Comparison of ENCODE assay signal across 8 mouse cellular contexts in genomic region chr12:111443011-111443870, GRCm38 (mm10). TPM values are rescaled to one million over a fixed set of nuclear protein-coding genes. Genes with fewer than 3 reads are reported as not detected.
A peak's percentile ranks its signal among the peaks of the same experiment; 100 is the strongest.
DNase-seq lines count a peak whose midpoint lies in the region; ATAC-seq and TF ChIP-seq lines count a peak whose summit lies in the region.

No protein-coding gene starts in this region.

- no peak for ATAC-seq in embryonic facial prominence, embryonic 14.5 days (ENCODE audit: low read depth)
- no peak for ATAC-seq in hindbrain, embryonic 16.5 days
- no peak for ATAC-seq in midbrain, embryonic 13.5 days

- no peak for DNase-seq in kidney, adult 2 months
- no peak for DNase-seq in kidney, postnatal 25 days
- DNase-seq in embryonic facial prominence, embryonic 14.5 days (ENCODE audit: low spot score): no peak
- no peak for DNase-seq in adrenal gland, postnatal 36 days
- DNase-seq in frontal cortex, postnatal 36 days (ENCODE audit: low spot score in 2 of 2): no peak
- DNase-seq in embryo, embryonic 10.5 days (ENCODE audit: low spot score): no peak

- H3K4me1 ChIP-seq in kidney, adult 2 months (ENCODE audit: control insufficient read depth, insufficient read depth, low read length): peaks cover 4% of the 10 kb centered on the region; the same call in 1 of the 2 replicates
- H3K4me1 ChIP-seq in embryonic facial prominence, embryonic 14.5 days (ENCODE audit: control insufficient read depth, insufficient read depth, low read length): peaks cover 10% of the 10 kb centered on the region
- peaks cover 17% of the 10 kb centered on the region for H3K4me1 ChIP-seq in hindbrain, embryonic 16.5 days (ENCODE audit: control insufficient read depth, insufficient read depth, low read depth, low read length)
- peaks cover 30% of the 10 kb centered on the region for H3K4me1 ChIP-seq in midbrain, embryonic 13.5 days (replicated peaks)

- no peaks in the 10 kb centered on the region for H3K9me3 ChIP-seq in embryonic facial prominence, embryonic 14.5 days (ENCODE audit: control insufficient read depth, low read length)
- H3K9me3 ChIP-seq in hindbrain, embryonic 16.5 days (ENCODE audit: control insufficient read depth, low read length): no peaks in the 10 kb centered on the region
- no peaks in the 10 kb centered on the region for H3K9me3 ChIP-seq in midbrain, embryonic 13.5 days

- peak overlapping the region; percentile 72 for H3K4me2 ChIP-seq in embryonic facial prominence, embryonic 14.5 days (ENCODE audit: low read depth, low read length)
- H3K4me2 ChIP-seq in hindbrain, embryonic 16.5 days (ENCODE audit: low read length): peak overlapping the region; percentile 83
- H3K4me2 ChIP-seq in midbrain, embryonic 13.5 days (replicated peaks): peak overlapping the region; percentile 72

- H3K27me3 ChIP-seq in kidney, adult 2 months (replicated peaks; ENCODE audit: control insufficient read depth, insufficient read depth, low read length): no peaks in the 10 kb centered on the region
- H3K27me3 ChIP-seq in embryonic facial prominence, embryonic 14.5 days (replicated peaks; ENCODE audit: control insufficient read depth, insufficient read depth, low read length): peaks cover 70% of the 10 kb centered on the region
- H3K27me3 ChIP-seq in hindbrain, embryonic 16.5 days (replicated peaks; ENCODE audit: control insufficient read depth, insufficient read depth, low read length): peaks cover 70% of the 10 kb centered on the region
- peaks cover 80% of the 10 kb centered on the region for H3K27me3 ChIP-seq in midbrain, embryonic 13.5 days

- H3K36me3 ChIP-seq in kidney, adult 2 months (ENCODE audit: control insufficient read depth, insufficient read depth, low read length): no peaks in the 10 kb centered on the region
- H3K36me3 ChIP-seq in embryonic facial prominence, embryonic 14.5 days (ENCODE audit: control insufficient read depth, insufficient read depth, low read length): no peaks in the 10 kb centered on the region
- no peaks in the 10 kb centered on the region for H3K36me3 ChIP-seq in hindbrain, embryonic 16.5 days (ENCODE audit: control insufficient read depth, insufficient read depth, low read length)
- no peaks in the 10 kb centered on the region for H3K36me3 ChIP-seq in midbrain, embryonic 13.5 days

- peak overlapping the region; percentile 60 for H3K27ac ChIP-seq in kidney, adult 2 months (ENCODE audit: insufficient read depth, low read depth, low read length)
- peak overlapping the region; percentile 54; the same call in 1 of the 2 replicates for H3K27ac ChIP-seq in embryonic facial prominence, embryonic 14.5 days (replicated peaks; ENCODE audit: low read depth, low read length)
- no peak overlapping the region for H3K27ac ChIP-seq in hindbrain, embryonic 16.5 days (ENCODE audit: low read depth, low read length)
- no peak overlapping the region for H3K27ac ChIP-seq in midbrain, embryonic 13.5 days

- 46% methylated on average over 15 of the region's 15 CpGs for WGBS in kidney, adult 2 months
- 24% methylated on average over 15 of the region's 15 CpGs for WGBS in embryonic facial prominence, embryonic 14.5 days
- WGBS in hindbrain, embryonic 16.5 days: 16% methylated on average over 15 of the region's 15 CpGs
- WGBS in midbrain, embryonic 13.5 days: 9% methylated on average over 15 of the region's 15 CpGs

- H3K9ac ChIP-seq in embryonic facial prominence, embryonic 14.5 days (ENCODE audit: low read depth, low read length): peak overlapping the region; percentile 57
- no peak overlapping the region for H3K9ac ChIP-seq in hindbrain, embryonic 16.5 days (ENCODE audit: low read depth, low read length)
- H3K9ac ChIP-seq in midbrain, embryonic 13.5 days (replicated peaks): no peak overlapping the region

- no peak for TF ChIP-seq POLR2A in kidney, adult 2 months (IDR thresholded peaks at IDR 0.05; ENCODE audit: low read depth, low read length)

- TF ChIP-seq CTCF in kidney, adult 2 months (conservative IDR thresholded peaks at IDR 0.05; ENCODE audit: insufficient read depth, insufficient read length, low read depth, low read length): no peak

- H3K4me3 ChIP-seq in kidney, adult 2 months (ENCODE audit: insufficient read depth, low read depth, low read length): peak overlapping the region; percentile 59
- H3K4me3 ChIP-seq in embryonic facial prominence, embryonic 14.5 days (ENCODE audit: low read depth, low read length): peak overlapping the region; percentile 40
- H3K4me3 ChIP-seq in hindbrain, embryonic 16.5 days (ENCODE audit: low read length): no peak overlapping the region; the same call in 1 of the 2 replicates
- H3K4me3 ChIP-seq in midbrain, embryonic 13.5 days (replicated peaks): peak overlapping the region; percentile 39; the same call in 1 of the 2 replicates

RNA-seq across cellular contexts. Expression of gene Tnfaip2, which starts 1.0 kb away (rescaled TPM):
- polyA plus RNA-seq in kidney, adult 2 months (2012; rRNA removed): 48.5 and 56.2 TPM in 2 replicates
- polyA plus RNA-seq in embryonic facial prominence, embryonic 14.5 days (2014; fragmentation: Nextera tagmentation; extraction: Ambion mirVana): 9.8 and 11.7 TPM in 2 replicates
- polyA plus RNA-seq in hindbrain, embryonic 16.5 days (2015; fragmentation: Nextera tagmentation; extraction: Ambion mirVana): 0.79 and 1.2 TPM in 2 replicates
- polyA plus RNA-seq in midbrain, embryonic 13.5 days (2015; fragmentation: Nextera tagmentation; extraction: Ambion mirVana): 0.28 and 1.3 TPM in 2 replicates
- 10 to 100 TPM; 13.9 to 14.3 TPM for total RNA-seq in adrenal gland, postnatal 36 days (2021)

RNA-seq across cellular contexts. Expression of gene Exoc3l4, which starts 26.4 kb away (rescaled TPM):
- 42.9 and 50.5 TPM in 2 replicates for polyA plus RNA-seq in kidney, adult 2 months (2012; rRNA removed)
- 8.7 and 9.4 TPM in 2 replicates for polyA plus RNA-seq in embryonic facial prominence, embryonic 14.5 days (2014; fragmentation: Nextera tagmentation; extraction: Ambion mirVana)
- 2.6 and 2.7 TPM in 2 replicates for polyA plus RNA-seq in hindbrain, embryonic 16.5 days (2015; fragmentation: Nextera tagmentation; extraction: Ambion mirVana)
- polyA plus RNA-seq in midbrain, embryonic 13.5 days (2015; fragmentation: Nextera tagmentation; extraction: Ambion mirVana): 2.0 and 2.4 TPM in 2 replicates
- total RNA-seq in adrenal gland, postnatal 36 days (2021): 1 to 10 TPM; 4.8 to 6.7 TPM

RNA-seq across cellular contexts. Expression of gene Lbhd2, which starts 36.6 kb away (rescaled TPM):
- polyA plus RNA-seq in kidney, adult 2 months (2012; rRNA removed): 0.13 and 0.15 TPM in 2 replicates
- 5.5 and 5.8 TPM in 2 replicates for polyA plus RNA-seq in embryonic facial prominence, embryonic 14.5 days (2014; fragmentation: Nextera tagmentation; extraction: Ambion mirVana)
- polyA plus RNA-seq in hindbrain, embryonic 16.5 days (2015; fragmentation: Nextera tagmentation; extraction: Ambion mirVana): 2.5 and 3.3 TPM in 2 replicates
- polyA plus RNA-seq in midbrain, embryonic 13.5 days (2015; fragmentation: Nextera tagmentation; extraction: Ambion mirVana): 0.32 TPM in 1 of 2 replicates, not detected in the other
- under 1 TPM in 1 of 2 experiments, not detected in 1; 0.59 TPM for total RNA-seq in adrenal gland, postnatal 36 days (2021)

RNA-seq across cellular contexts. Expression of gene Gm266, which starts 42.4 kb away (rescaled TPM):
- polyA plus RNA-seq in kidney, adult 2 months (2012; rRNA removed): 2.8 and 4.3 TPM in 2 replicates
- polyA plus RNA-seq in embryonic facial prominence, embryonic 14.5 days (2014; fragmentation: Nextera tagmentation; extraction: Ambion mirVana): 24.4 and 25.3 TPM in 2 replicates
- 2.6 and 5.0 TPM in 2 replicates for polyA plus RNA-seq in hindbrain, embryonic 16.5 days (2015; fragmentation: Nextera tagmentation; extraction: Ambion mirVana)
- polyA plus RNA-seq in midbrain, embryonic 13.5 days (2015; fragmentation: Nextera tagmentation; extraction: Ambion mirVana): 0.81 and 0.98 TPM in 2 replicates
- under 1 TPM in 1 of 2 experiments, not detected in 1; 0.53 TPM for total RNA-seq in adrenal gland, postnatal 36 days (2021)

Comparison
In these comparisons a context has a peak if more than half of its experiments do, and no peak if none do; other contexts are left out.
1. H3K27ac ChIP-seq: peak in kidney, adult 2 months (single experiment) and embryonic facial prominence, embryonic 14.5 days (single experiment); none in hindbrain, embryonic 16.5 days (single experiment) and midbrain, embryonic 13.5 days (single experiment).
2. Peak in every context shown above with its lines, with median percentiles within 50 percentile points of each other: H3K4me2 ChIP-seq.